Mouse (Mus musculus): ENCODE results near the gene Zfp646. TPM values are rescaled to one million over a fixed set of nuclear protein-coding genes. Genes with fewer than 3 reads are reported as not detected.

The Zfp646 gene
- polyA plus RNA-seq, 1 experiment from 2014 or later: 10.2 TPM

GRCm38 (mm10) chr7:127926846-127927245, 50.8 kb downstream of the Zfp646 start:
- Histone ChIP-seq H3K27me3 (peaks cover 38% of the 10 kb centered on the region), H3K4me2 (no peak overlapping the region), H3K27ac (replicated peaks) (no peak overlapping the region), H3K9ac (no peak overlapping the region), H3K4me1 (replicated peaks) (peaks cover 6% of the 10 kb centered on the region; the same call in 1 of the 2 replicates), H3K9me3 (no peaks in the 10 kb centered on the region), H3K4me3 (no peak overlapping the region), H3K36me3 (peaks cover 56% of the 10 kb centered on the region)
- no peak for ATAC-seq (ENCODE audit: low read depth)
- WGBS: 89% methylated on average over 11 of the region's 11 CpGs

DNA sequence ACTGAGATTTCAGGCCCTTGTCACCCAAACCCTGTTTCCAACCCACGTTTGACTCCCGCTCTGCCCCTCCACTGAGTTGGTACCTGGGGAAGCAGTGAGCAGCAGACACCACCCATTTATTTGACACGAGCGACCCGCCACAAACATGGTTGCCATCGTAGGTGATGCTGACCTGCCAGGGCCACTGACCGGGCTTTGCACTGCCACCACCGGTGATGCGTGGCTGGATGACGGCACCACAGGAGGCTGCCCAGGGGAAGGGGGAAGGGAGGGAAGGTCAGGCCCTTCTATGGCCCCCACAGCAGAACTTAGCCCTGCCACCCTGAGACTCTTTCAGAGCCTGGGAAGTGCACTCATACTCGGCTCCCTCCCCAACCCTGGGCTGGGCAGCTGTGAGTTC, 51.7 kb downstream of the Zfp646 start:
- H3K4me3 ChIP-seq: no peak overlapping the region
- no peak overlapping the region for H3K27ac ChIP-seq (replicated peaks)
- ATAC-seq (ENCODE audit: low read depth): no peak
- no peak overlapping the region for H3K4me2 ChIP-seq
- peaks cover 47% of the 10 kb centered on the region for H3K36me3 ChIP-seq
- H3K4me1 ChIP-seq (replicated peaks): peaks cover 6% of the 10 kb centered on the region; the same call in 1 of the 2 replicates
- H3K9me3 ChIP-seq: no peaks in the 10 kb centered on the region
- WGBS: 84% methylated on average over 11 of the region's 11 CpGs
- no peak overlapping the region for H3K9ac ChIP-seq
- peaks cover 38% of the 10 kb centered on the region for H3K27me3 ChIP-seq

- Histone ChIP-seq H3K4me3 (no peak overlapping the region), H3K36me3 (peaks cover 38% of the 10 kb centered on the region), H3K9ac (no peak overlapping the region), H3K27me3 (peaks cover 38% of the 10 kb centered on the region), H3K4me1 (replicated peaks) (peaks cover 6% of the 10 kb centered on the region; the same call in 1 of the 2 replicates), H3K4me2 (no peak overlapping the region), H3K27ac (replicated peaks) (no peak overlapping the region), H3K9me3 (no peaks in the 10 kb centered on the region)
- no peak for ATAC-seq (ENCODE audit: low read depth)
- WGBS: 60% methylated on average over 5 of the region's 5 CpGs
Observed at GRCm38 (mm10) chr7:127928596-127928995, 52.6 kb downstream of the Zfp646 start.

DNA sequence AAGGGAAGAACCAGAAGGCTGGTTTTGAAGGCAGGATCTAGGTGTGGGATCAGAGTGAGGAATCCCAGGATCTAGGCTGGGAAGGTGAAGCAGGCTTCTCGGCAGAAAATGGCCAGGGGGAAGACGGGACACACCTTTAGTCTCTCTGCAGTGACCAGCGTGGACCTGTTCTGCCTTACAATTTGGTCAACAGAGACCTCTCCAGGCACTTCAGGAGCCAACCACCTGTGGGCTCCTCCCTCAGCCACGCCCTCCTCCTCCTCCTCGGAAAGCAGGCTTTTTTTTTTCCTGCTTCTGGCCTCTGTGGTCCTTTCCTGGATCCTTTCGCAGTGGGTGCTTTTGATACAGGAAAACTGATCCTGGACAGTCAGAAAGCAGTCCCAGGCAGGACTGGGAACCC, 53.9 kb downstream of the Zfp646 start, which contains the start of gene Prss8:
TSS of gene Prss8 (minus strand) at position 182 of the 400 bp plus-strand sequence.
- Histone ChIP-seq H3K4me1 (replicated peaks) (peaks cover 14% of the 10 kb centered on the region), H3K4me3 (no peak within 1 kb of the TSS; the same call in 1 of the 2 replicates), H3K27ac (replicated peaks) (no peak within 1 kb of the TSS), H3K4me2 (peak within 1 kb of the TSS; percentile 30), H3K9ac (peak within 1 kb of the TSS; percentile 43; the same call in 1 of the 2 replicates), H3K9me3 (no peaks in the 10 kb centered on the region), H3K27me3 (peaks cover 38% of the 10 kb centered on the region), H3K36me3 (peaks cover 25% of the 10 kb centered on the region)
- 9% methylated on average over 6 of the region's 6 CpGs for WGBS
- ATAC-seq (ENCODE audit: low read depth): no peak

DNA sequence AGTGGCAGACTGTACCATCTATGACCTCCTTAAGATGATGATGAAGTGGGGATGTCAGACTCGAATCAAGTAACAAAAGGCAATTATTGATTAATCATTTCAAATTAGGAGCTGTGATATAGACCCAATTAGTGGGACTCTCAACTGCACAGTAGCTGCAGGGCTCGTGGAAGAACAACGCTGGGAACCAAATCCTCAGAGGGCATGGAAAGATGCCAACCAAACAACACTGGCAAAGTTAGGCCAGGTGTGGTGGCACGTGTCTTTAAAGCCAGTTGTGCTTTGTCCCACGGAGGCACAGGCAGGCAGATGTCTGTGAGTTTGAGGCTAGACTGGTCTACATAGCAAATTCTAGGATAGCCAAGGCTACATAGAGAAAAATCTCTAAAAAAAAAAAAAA, 54.6 kb downstream of the Zfp646 start:
- Histone ChIP-seq H3K4me2 (no peak overlapping the region), H3K4me1 (replicated peaks) (peaks cover 15% of the 10 kb centered on the region), H3K27ac (replicated peaks) (no peak overlapping the region), H3K27me3 (peaks cover 38% of the 10 kb centered on the region), H3K36me3 (peaks cover 18% of the 10 kb centered on the region), H3K9ac (no peak overlapping the region), H3K9me3 (no peaks in the 10 kb centered on the region), H3K4me3 (no peak overlapping the region)
- ATAC-seq (ENCODE audit: low read depth): no peak
- 77% methylated on average over 5 of the region's 5 CpGs for WGBS

DNA sequence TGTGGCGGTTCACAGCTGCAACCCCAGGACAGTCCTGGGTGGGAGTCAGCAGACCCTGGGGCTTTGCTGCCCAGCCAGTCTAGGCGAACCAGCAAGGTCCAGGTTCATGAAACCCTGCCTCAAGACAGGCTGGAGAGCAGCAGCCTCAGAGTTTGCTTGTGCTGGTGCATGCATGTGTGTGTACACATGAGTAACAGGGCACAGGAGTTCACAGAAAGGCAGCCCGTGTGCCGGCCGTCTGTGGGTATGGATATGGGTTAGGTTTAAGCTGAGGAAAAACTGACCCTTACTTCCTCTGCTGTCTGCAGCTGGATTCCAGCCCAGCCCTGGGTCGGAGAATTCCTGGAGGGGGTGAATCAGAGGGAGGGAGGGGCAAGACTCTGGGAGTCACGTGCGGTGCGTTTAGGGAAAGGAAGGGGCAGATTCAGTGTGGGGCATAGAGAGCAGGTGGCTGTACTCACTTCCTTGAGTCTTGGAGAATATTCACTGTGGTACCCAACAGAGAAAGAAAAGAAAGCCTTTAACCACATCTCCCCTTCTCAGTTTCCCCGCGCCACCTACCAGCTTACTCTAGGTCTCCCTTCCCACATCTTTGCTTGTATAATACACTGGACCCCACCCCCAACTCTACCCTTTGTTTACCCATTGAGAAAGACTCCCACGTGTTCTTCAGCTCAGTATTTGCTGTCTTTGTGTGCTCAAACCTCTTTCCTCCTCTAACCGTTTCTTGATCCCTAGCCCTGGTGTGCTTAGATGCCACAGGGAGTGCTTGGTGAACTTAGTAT, 55.5 kb downstream of the Zfp646 start:
- Histone ChIP-seq H3K4me2 (no peak overlapping the region), H3K36me3 (peaks cover 9% of the 10 kb centered on the region), H3K9ac (no peak overlapping the region), H3K27me3 (peaks cover 38% of the 10 kb centered on the region), H3K9me3 (no peaks in the 10 kb centered on the region), H3K4me1 (replicated peaks) (peaks cover 23% of the 10 kb centered on the region), H3K4me3 (no peak overlapping the region), H3K27ac (replicated peaks) (no peak overlapping the region)
- ATAC-seq (ENCODE audit: low read depth): no peak
- 49% methylated on average over 13 of the region's 13 CpGs for WGBS

- Histone ChIP-seq H3K36me3 (no peaks in the 10 kb centered on the region), H3K27ac (replicated peaks) (no peak overlapping the region), H3K27me3 (peaks cover 38% of the 10 kb centered on the region), H3K4me1 (replicated peaks) (peaks cover 24% of the 10 kb centered on the region), H3K9me3 (no peaks in the 10 kb centered on the region), H3K4me3 (no peak overlapping the region), H3K4me2 (no peak overlapping the region), H3K9ac (0 out of 2 replicates have a peak overlapping the region, but pooled peaks have one; percentile 31)
- no peak for ATAC-seq (ENCODE audit: low read depth)
- WGBS: 24% methylated on average over 13 of the region's 13 CpGs
Observed at GRCm38 (mm10) chr7:127932273-127933031, 56.4 kb downstream of the Zfp646 start.

GRCm38 (mm10) chr7:127934075-127934474, 58.1 kb downstream of the Zfp646 start:
- H3K4me1 ChIP-seq (replicated peaks): peaks cover 24% of the 10 kb centered on the region
- H3K36me3 ChIP-seq: no peaks in the 10 kb centered on the region
- whole genome bisulfite sequencing: 81% methylated on average over 5 of the region's 5 CpGs
- peaks cover 23% of the 10 kb centered on the region for H3K27me3 ChIP-seq
- no peak for ATAC-seq (ENCODE audit: low read depth)
- H3K9ac ChIP-seq: peak overlapping the region; percentile 23; the same call in 1 of the 2 replicates
- no peak overlapping the region for H3K4me2 ChIP-seq
- no peak overlapping the region for H3K4me3 ChIP-seq
- H3K9me3 ChIP-seq: no peaks in the 10 kb centered on the region
- H3K27ac ChIP-seq (replicated peaks): no peak overlapping the region

- Histone ChIP-seq H3K27ac (replicated peaks) (peak overlapping the region; percentile 82), H3K4me2 (peak overlapping the region; percentile 88), H3K4me3 (peak overlapping the region; percentile 74), H3K9me3 (no peaks in the 10 kb centered on the region), H3K9ac (peak overlapping the region; percentile 87), H3K4me1 (replicated peaks) (peaks cover 18% of the 10 kb centered on the region), H3K36me3 (no peaks in the 10 kb centered on the region), H3K27me3 (peaks cover 12% of the 10 kb centered on the region)
- peak; percentile 96 for ATAC-seq (ENCODE audit: low read depth)
- 7% methylated on average over 32 of the region's 32 CpGs for WGBS
Observed at GRCm38 (mm10) chr7:127935028-127935722, 59.2 kb downstream of the Zfp646 start.

Data from neural tube, embryonic 13.5 days (tissue).